Mouse (Mus musculus) small intestine, adult 2 months (tissue): ENCODE data around the gene Mbd6.

Source experiments
- CTCF ChIP-seq: fragments of 200-500 bp; IDR thresholded peaks from 2 replicates; pipeline ENCODE4 v1.5.1; 2012; ENCODE audit warnings: low read depth, mild to moderate bottlenecking, control low read depth, inconsistent platforms, low read length, moderate library complexity, mixed read lengths; ENCODE audit not compliant: insufficient replicate concordance, insufficient read length; ENCODE audit errors: extremely low read depth
- POLR2A ChIP-seq: fragments of 200-500 bp; IDR thresholded peaks from 2 replicates; pipeline ENCODE4 v1.6.1; 2012; ENCODE audit warnings: low read depth, mild to moderate bottlenecking, control low read depth, inconsistent platforms, low read length, moderate library complexity

- no peak for TF ChIP-seq POLR2A
- no peak for TF ChIP-seq CTCF
These were observed 16.4 kb downstream of the Mbd6 start for GRCm38 (mm10) chr10:127272371-127272770.
